Mouse (Mus musculus): ENCODE results near the gene Gm6217.
"Not testable (repeated sequence)": the region's sequence is repeated elsewhere in the genome, so short reads cannot be mapped to it uniquely, and the experiment has no call there.

DNA sequence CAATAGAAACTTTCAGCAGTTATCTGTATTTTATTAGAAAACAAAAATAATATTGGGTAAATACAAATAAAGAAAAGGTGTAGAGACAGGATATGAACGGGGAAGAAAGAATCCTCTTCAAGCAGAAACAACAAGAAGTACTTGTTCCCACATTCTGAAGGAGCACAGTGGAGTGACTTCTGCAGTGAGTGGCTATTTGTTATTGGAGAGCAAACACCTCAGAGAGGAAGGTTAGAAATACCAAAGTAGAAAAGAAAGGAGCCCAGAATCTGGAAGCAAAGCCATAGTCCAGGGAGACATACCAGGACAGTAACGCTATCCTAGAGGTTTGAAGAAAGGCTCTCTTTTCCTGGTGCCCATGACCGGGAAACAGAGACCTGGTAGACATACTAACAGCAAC lies 641 bp downstream of the Gm6217 start:
- TF ChIP-seq CTCF (IDR thresholded peaks at IDR 0.05; ENCODE audit: extremely low read depth, insufficient read length, insufficient replicate concordance, low read depth, low read length); POLR2A (IDR thresholded peaks at IDR 0.05; ENCODE audit: low read depth, low read length): not testable (repeated sequence)

All from small intestine, adult 2 months (tissue).